Mouse (Mus musculus): ENCODE results near the gene Gm14214.

- peak; percentile 36; the same call in 1 of the 2 replicates for TF ChIP-seq CTCF (IDR thresholded peaks at IDR 0.05; ENCODE audit: borderline replicate concordance, insufficient read depth, low read depth, low read length)
- no peak for TF ChIP-seq POLR2A (IDR thresholded peaks at IDR 0.05; ENCODE audit: borderline replicate concordance, insufficient read depth, low read length)
Observed at GRCm38 (mm10) chr2:154755791-154756190, 14.0 kb downstream of the Gm14214 start.
